Mouse (Mus musculus) liver, embryonic 14 days (tissue): ENCODE measurements around the gene Lman1l. TPM values are rescaled to one million over a fixed set of nuclear protein-coding genes. Genes with fewer than 3 reads are reported as not detected.

Source experiments
- polyA plus RNA-seq: library from polyadenylated mRNA; depleted of rRNA; stranded (reverse); fragments of >200 nt; gene quantifications from 2 replicates; pipeline ENCODE4 v1.2.3, GENCODE M21; 2012; rRNA removed

The Lman1l gene
- 0.01 TPM in 1 of 2 replicates, not detected in the other for polyA plus RNA-seq

GRCm38 (mm10) chr9:57620674-57621073, at the start of gene Lman1l:
Gene Lman1l (minus strand): TSS chr9:57620774.

GRCm38 (mm10) chr9:57653283-57653682, 32.7 kb upstream of the Lman1l start, which contains the start of gene Csk:
Gene Csk (minus strand): TSS chr9:57653631.

GRCm38 (mm10) chr9:57606139-57606851, 14.3 kb downstream of the Lman1l start, which contains the start of gene Cplx3:
Gene Cplx3 (minus strand): TSS chr9:57606281.

GRCm38 (mm10) chr9:57589224-57590126, 31.1 kb downstream of the Lman1l start, which contains the start of gene Ulk3:
Gene Ulk3 (plus strand): TSS chr9:57589452.

GRCm38 (mm10) chr9:57560861-57561710, 59.5 kb downstream of the Lman1l start, which contains the start of gene Scamp2:
Gene Scamp2 (plus strand): TSS chr9:57560943.

Other genes with a start within 250 kb of the Lman1l start
- gene Ppcdc, start 180.7 kb downstream of the Lman1l start, polyA plus RNA-seq, result 7.3 and 10.2 TPM in 2 replicates
- gene Scamp5, start 152.7 kb downstream of the Lman1l start, polyA plus RNA-seq, result 6.9 and 9.7 TPM in 2 replicates
- gene Rpp25, start 116.7 kb downstream of the Lman1l start, polyA plus RNA-seq, result 0.17 and 0.33 TPM in 2 replicates
- 109 and 132 TPM in 2 replicates for gene Cox5a, start 99.5 kb downstream of the Lman1l start, polyA plus RNA-seq
- gene Fam219b, start 83.2 kb downstream of the Lman1l start, polyA plus RNA-seq, result 3.4 TPM in 2 replicates
- 8.5 and 9.4 TPM in 2 replicates for gene Mpi, start 68.0 kb downstream of the Lman1l start, polyA plus RNA-seq
- 12.8 and 15.4 TPM in 2 replicates for gene Scamp2, start 59.8 kb downstream of the Lman1l start, polyA plus RNA-seq
- gene Ulk3, start 31.3 kb downstream of the Lman1l start, polyA plus RNA-seq, result 3.5 and 3.6 TPM in 2 replicates
- not detected in 2 replicates for gene Cplx3, start 14.5 kb downstream of the Lman1l start, polyA plus RNA-seq
- gene Csk, start 32.9 kb upstream of the Lman1l start, polyA plus RNA-seq, result 24.7 and 27.4 TPM in 2 replicates
- 0.08 TPM in 2 replicates for gene Cyp1a2, start 62.9 kb upstream of the Lman1l start, polyA plus RNA-seq
- gene Cyp1a1, start 67.2 kb upstream of the Lman1l start, polyA plus RNA-seq, result 0.12 TPM in 2 replicates
- gene Edc3, start 87.8 kb upstream of the Lman1l start, polyA plus RNA-seq, result 6.1 and 7.4 TPM in 2 replicates
- gene Clk3, start 145.1 kb upstream of the Lman1l start, polyA plus RNA-seq, result 116 and 134 TPM in 2 replicates
- gene Arid3b, start 216.0 kb upstream of the Lman1l start, polyA plus RNA-seq, result 6.5 and 8.1 TPM in 2 replicates